Mouse (Mus musculus) midbrain, embryonic 15.5 days (tissue): ENCODE results near the gene Fryl. TPM values are rescaled to one million over a fixed set of nuclear protein-coding genes. Genes with fewer than 3 reads are reported as not detected.

Experiments used
- ATAC-seq: fragments of 200-750 bp; cut with Nextera tagmentation; replicated peaks from 2 replicates; pipeline ENCODE4 v1.8.0; 2017; ENCODE audit warnings: moderate TSS enrichment
- H3K27ac ChIP-seq: fragments of 300-500 bp; sonication (generic); 2 replicates; pipeline ENCODE4 v1.5.1; 2015; ENCODE audit warnings: mild to moderate bottlenecking, inconsistent platforms
- H3K27me3 ChIP-seq: fragments of 300-500 bp; sonication (generic); replicated peaks from 2 replicates; pipeline ENCODE4 v1.6.1; 2015; ENCODE audit warnings: inconsistent platforms
- H3K36me3 ChIP-seq: fragments of 300-500 bp; sonication (generic); replicated peaks from 2 replicates; pipeline ENCODE4 v1.6.1; 2015; ENCODE audit warnings: inconsistent platforms
- H3K4me1 ChIP-seq: fragments of 300-500 bp; sonication (generic); 2 replicates; pipeline ENCODE4 v1.6.1; 2015; ENCODE audit warnings: inconsistent platforms
- H3K4me2 ChIP-seq: fragments of 300-500 bp; sonication (generic); 2 replicates; pipeline ENCODE4 v1.6.1; 2015; ENCODE audit warnings: inconsistent platforms, mild to moderate bottlenecking, moderate library complexity
- H3K4me3 ChIP-seq: fragments of 300-500 bp; sonication (generic); 2 replicates; pipeline ENCODE4 v1.5.1; 2015; ENCODE audit warnings: mild to moderate bottlenecking, inconsistent platforms
- H3K9ac ChIP-seq: fragments of 300-500 bp; sonication (generic); 2 replicates; pipeline ENCODE4 v1.6.1; 2015; ENCODE audit warnings: mild to moderate bottlenecking, inconsistent platforms
- H3K9me3 ChIP-seq: fragments of 300-500 bp; sonication (generic); 2 replicates; pipeline ENCODE4 v1.6.1; 2016; ENCODE audit warnings: inconsistent platforms
- WGBS: fragments of 180-500 bp; shearing (Covaris S2); methylation state at CpG from one replicate; pipeline ENCODE4 v1.1.7; 2015; ENCODE audit warnings: mixed read lengths; 5-methylcytosine and 5-hydroxymethylcytosine counted together
- polyA plus RNA-seq: library from polyadenylated mRNA; unstranded; fragments of >200 nt; fragmentation: Nextera tagmentation; extraction: Ambion mirVana; gene quantifications from 2 replicates; pipeline ENCODE4 v1.2.1, GENCODE M21; 2015

Fryl gene
- polyA plus RNA-seq, 1 experiment from 2014 or later = 47.5 TPM

GRCm38 (mm10) chr5:73211961-73212360 lies 44.5 kb downstream of the Fryl start:
- Histone ChIP-seq H3K36me3 (no peaks in the 10 kb centered on the region), H3K27me3 (no peaks in the 10 kb centered on the region), H3K4me3 (no peak overlapping the region), H3K9ac (no peak overlapping the region), H3K27ac (no peak overlapping the region), H3K4me1 (peaks cover 8% of the 10 kb centered on the region), H3K9me3 (no peaks in the 10 kb centered on the region), H3K4me2 (no peak overlapping the region)
- ATAC-seq = no peak
- 88% methylated on average over 15 of the region's 15 CpGs for WGBS

- H3K27me3 ChIP-seq = no peaks in the 10 kb centered on the region
- H3K4me3 ChIP-seq = no peak overlapping the region
- H3K9ac ChIP-seq = no peak overlapping the region
- no peak overlapping the region for H3K27ac ChIP-seq
- WGBS = 93% methylated on average over 6 of the region's 6 CpGs
- ATAC-seq = no peak
- no peaks in the 10 kb centered on the region for H3K36me3 ChIP-seq
- no peak overlapping the region for H3K4me2 ChIP-seq
- no peaks in the 10 kb centered on the region for H3K9me3 ChIP-seq
- peaks cover 8% of the 10 kb centered on the region for H3K4me1 ChIP-seq
Observed at GRCm38 (mm10) chr5:73210971-73211315, 45.5 kb downstream of the Fryl start.

GRCm38 (mm10) chr5:73210127-73210970 lies 46.1 kb downstream of the Fryl start:
- Histone ChIP-seq H3K27ac (no peak overlapping the region), H3K36me3 (no peaks in the 10 kb centered on the region), H3K4me3 (no peak overlapping the region), H3K9ac (no peak overlapping the region), H3K4me1 (peaks cover 8% of the 10 kb centered on the region), H3K27me3 (no peaks in the 10 kb centered on the region), H3K9me3 (no peaks in the 10 kb centered on the region), H3K4me2 (no peak overlapping the region)
- 86% methylated on average over 22 of the region's 22 CpGs for WGBS
- no peak for ATAC-seq

GRCm38 (mm10) chr5:73209201-73210096 lies 47.0 kb downstream of the Fryl start:
- Histone ChIP-seq H3K4me1 (peaks cover 8% of the 10 kb centered on the region), H3K9ac (no peak overlapping the region), H3K4me3 (no peak overlapping the region), H3K27me3 (no peaks in the 10 kb centered on the region), H3K27ac (no peak overlapping the region), H3K4me2 (no peak overlapping the region), H3K9me3 (no peaks in the 10 kb centered on the region), H3K36me3 (no peaks in the 10 kb centered on the region)
- no peak for ATAC-seq
- WGBS = 60% methylated on average over 20 of the region's 20 CpGs

GRCm38 (mm10) chr5:73208645-73209044 lies 47.8 kb downstream of the Fryl start:
- ATAC-seq = no peak
- Histone ChIP-seq H3K27ac (no peak overlapping the region), H3K4me3 (no peak overlapping the region), H3K9ac (no peak overlapping the region), H3K4me2 (no peak overlapping the region), H3K36me3 (no peaks in the 10 kb centered on the region), H3K4me1 (peaks cover 8% of the 10 kb centered on the region), H3K9me3 (no peaks in the 10 kb centered on the region), H3K27me3 (no peaks in the 10 kb centered on the region)
- WGBS = 72% methylated on average over 6 of the region's 6 CpGs

- H3K4me3 ChIP-seq = no peak overlapping the region
- WGBS = 92% methylated on average over 9 of the region's 9 CpGs
Observed at GRCm38 (mm10) chr5:73206722-73207121, 49.7 kb downstream of the Fryl start.

GRCm38 (mm10) chr5:73205996-73206629 lies 50.3 kb downstream of the Fryl start:
- Histone ChIP-seq H3K4me1 (peaks cover 8% of the 10 kb centered on the region), H3K36me3 (no peaks in the 10 kb centered on the region), H3K4me3 (no peak overlapping the region), H3K27ac (no peak overlapping the region), H3K27me3 (no peaks in the 10 kb centered on the region), H3K9ac (no peak overlapping the region), H3K4me2 (no peak overlapping the region), H3K9me3 (no peaks in the 10 kb centered on the region)
- no peak for ATAC-seq
- 79% methylated on average over 8 of the region's 8 CpGs for WGBS

More at GRCm38 (mm10) chr5:73206722-73207121, 49.7 kb downstream of the Fryl start:
- H3K4me1 ChIP-seq = peaks cover 8% of the 10 kb centered on the region
- H3K36me3 ChIP-seq = no peaks in the 10 kb centered on the region
- no peak overlapping the region for H3K27ac ChIP-seq
- H3K9me3 ChIP-seq = no peaks in the 10 kb centered on the region
- ATAC-seq = no peak
- H3K27me3 ChIP-seq = no peaks in the 10 kb centered on the region
- no peak overlapping the region for H3K4me2 ChIP-seq
- H3K9ac ChIP-seq = no peak overlapping the region

- H3K27ac ChIP-seq = no peak overlapping the region
Observed at GRCm38 (mm10) chr5:73205050-73205449, 51.4 kb downstream of the Fryl start.

GRCm38 (mm10) chr5:73202498-73202897 lies 53.9 kb downstream of the Fryl start:
- H3K4me1 ChIP-seq = no peaks in the 10 kb centered on the region
- H3K4me3 ChIP-seq = no peak overlapping the region
- H3K9ac ChIP-seq = no peak overlapping the region
- no peak overlapping the region for H3K4me2 ChIP-seq
- no peak overlapping the region for H3K27ac ChIP-seq
- no peaks in the 10 kb centered on the region for H3K36me3 ChIP-seq
- 95% methylated on average over 6 of the region's 6 CpGs for WGBS
- H3K9me3 ChIP-seq = no peaks in the 10 kb centered on the region
- no peak for ATAC-seq
- H3K27me3 ChIP-seq = no peaks in the 10 kb centered on the region

More at GRCm38 (mm10) chr5:73205050-73205449, 51.4 kb downstream of the Fryl start:
- peaks cover 8% of the 10 kb centered on the region for H3K4me1 ChIP-seq
- no peak overlapping the region for H3K4me3 ChIP-seq
- H3K36me3 ChIP-seq = no peaks in the 10 kb centered on the region
- no peak for ATAC-seq
- no peak overlapping the region for H3K9ac ChIP-seq
- H3K9me3 ChIP-seq = no peaks in the 10 kb centered on the region
- H3K4me2 ChIP-seq = no peak overlapping the region
- H3K27me3 ChIP-seq = no peaks in the 10 kb centered on the region
- WGBS = 84% methylated on average over 3 of the region's 3 CpGs

- Histone ChIP-seq H3K27me3 (no peaks in the 10 kb centered on the region), H3K4me1 (no peaks in the 10 kb centered on the region), H3K9ac (no peak overlapping the region), H3K27ac (no peak overlapping the region), H3K9me3 (no peaks in the 10 kb centered on the region), H3K4me2 (no peak overlapping the region), H3K36me3 (no peaks in the 10 kb centered on the region), H3K4me3 (no peak overlapping the region)
- 87% methylated on average over 8 of the region's 8 CpGs for WGBS
- no peak for ATAC-seq
Observed at GRCm38 (mm10) chr5:73202077-73202476, 54.3 kb downstream of the Fryl start.

GRCm38 (mm10) chr5:73200387-73201384 lies 55.7 kb downstream of the Fryl start:
- Histone ChIP-seq H3K36me3 (no peaks in the 10 kb centered on the region), H3K27ac (no peak overlapping the region), H3K27me3 (no peaks in the 10 kb centered on the region), H3K9me3 (no peaks in the 10 kb centered on the region), H3K9ac (no peak overlapping the region), H3K4me3 (no peak overlapping the region), H3K4me1 (no peaks in the 10 kb centered on the region), H3K4me2 (no peak overlapping the region)
- 94% methylated on average over 16 of the region's 16 CpGs for WGBS
- ATAC-seq = no peak
